Mouse (Mus musculus) G1E (cell line): Measurements from ENCODE around the gene Ampd2.
A peak's percentile ranks its signal among the peaks of the same experiment; 100 is the strongest.

Source experiments
- CTCF ChIP-seq: IDR thresholded peaks from 2 replicates; pipeline ENCODE4 v1.5.1; 2012; ENCODE audit warnings: low read depth, low read length, inconsistent platforms, mixed read lengths
- GATA1 ChIP-seq: IDR thresholded peaks from 2 replicates; pipeline ENCODE4 v1.6.1; 2012; ENCODE audit warnings: borderline replicate concordance, low read length, inconsistent platforms, mixed read lengths
- GATA2 ChIP-seq: IDR thresholded peaks from 2 replicates; pipeline ENCODE4 v1.6.1; 2012; ENCODE audit warnings: low read depth, low read length, inconsistent platforms, borderline replicate concordance
- POLR2AphosphoS5 ChIP-seq: IDR thresholded peaks from 2 replicates; pipeline ENCODE4 v1.6.1; 2012; ENCODE audit warnings: low read depth, low read length, inconsistent platforms; ENCODE audit not compliant: insufficient replicate concordance
- TAL1 ChIP-seq: conservative IDR thresholded peaks from 2 replicates; pipeline ENCODE4 v1.6.1; 2012; ENCODE audit warnings: low read depth, low read length, inconsistent platforms, mixed read lengths

GRCm38 (mm10) chr3:108061420-108061819 lies 25.0 kb downstream of the Ampd2 start:
- TF ChIP-seq CTCF (peak; percentile 84), POLR2AphosphoS5 (no peak), GATA1 (no peak), TAL1 (no peak), GATA2 (no peak)
